Mouse (Mus musculus) embryonic fibroblast, embryonic 13.5 days (primary cell): ENCODE results near the gene Gm10320. TPM values are rescaled to one million over a fixed set of nuclear protein-coding genes. Genes with fewer than 3 reads are reported as not detected.

Experiments used
- H3K27ac ChIP-seq: 2 replicates; pipeline ENCODE4 v1.5.1; 2012; ENCODE audit warnings: low read length, control low read depth, inconsistent platforms; ENCODE audit not compliant: insufficient read depth
- H3K4me1 ChIP-seq: 2 replicates; pipeline ENCODE4 v1.6.1; 2011; ENCODE audit warnings: low read length; ENCODE audit not compliant: control insufficient read depth, insufficient read depth
- H3K4me3 ChIP-seq: 2 replicates; pipeline ENCODE4 v1.5.1; 2011; ENCODE audit warnings: mild to moderate bottlenecking, control low read depth, low read length; ENCODE audit not compliant: insufficient read depth
- CTCF ChIP-seq: IDR thresholded peaks from 2 replicates; pipeline ENCODE4 v1.5.1; 2011; ENCODE audit warnings: mild to moderate bottlenecking, control low read depth, low read length, moderate library complexity, borderline replicate concordance; ENCODE audit not compliant: insufficient read depth
- POLR2A ChIP-seq: IDR thresholded peaks from 2 replicates; pipeline ENCODE4 v1.6.1; 2011; ENCODE audit warnings: low read depth, mild to moderate bottlenecking, control low read depth, low read length, moderate library complexity
- polyA plus RNA-seq: library from polyadenylated mRNA; stranded (reverse); fragments of >200 nt; gene quantifications from 2 replicates; pipeline ENCODE4 v1.2.4, GENCODE M21; 2011; ENCODE audit warnings: low read depth; ENCODE audit not compliant: missing spikeins, insufficient read length

Gm10320 gene
- polyA plus RNA-seq, 1 experiment: not detected

DNA sequence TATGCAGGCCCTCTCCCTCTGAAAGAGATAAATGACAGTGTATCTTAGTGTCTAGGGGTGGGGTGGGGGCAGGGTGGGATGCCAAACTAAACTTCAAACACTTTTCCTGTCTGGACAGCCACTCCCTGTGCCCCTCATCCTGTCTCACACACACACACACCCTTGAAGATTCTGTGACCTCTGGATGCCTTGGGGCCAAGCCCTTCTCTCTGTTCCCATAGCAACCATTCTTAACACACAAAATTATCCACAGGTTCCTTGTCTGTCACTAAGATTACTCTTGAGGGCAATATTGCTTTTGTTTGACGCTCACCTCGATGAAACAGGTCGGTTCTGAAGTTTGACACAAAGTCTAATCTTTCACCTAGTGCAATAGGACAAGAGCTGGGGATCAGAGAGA, 39.5 kb upstream of the Gm10320 start:
- Histone ChIP-seq H3K4me3 (no peak overlapping the region), H3K4me1 (peaks cover 10% of the 10 kb centered on the region), H3K27ac (no peak overlapping the region)
- TF ChIP-seq POLR2A: no peak
- no peak for TF ChIP-seq CTCF

- H3K4me1 ChIP-seq: no peaks in the 10 kb centered on the region
- no peak overlapping the region for H3K4me3 ChIP-seq
- TF ChIP-seq CTCF (no peak), POLR2A (no peak)
- H3K27ac ChIP-seq: no peak overlapping the region
These were observed 32.0 kb upstream of the Gm10320 start for GRCm38 (mm10) chr13:98523719-98524316.

DNA sequence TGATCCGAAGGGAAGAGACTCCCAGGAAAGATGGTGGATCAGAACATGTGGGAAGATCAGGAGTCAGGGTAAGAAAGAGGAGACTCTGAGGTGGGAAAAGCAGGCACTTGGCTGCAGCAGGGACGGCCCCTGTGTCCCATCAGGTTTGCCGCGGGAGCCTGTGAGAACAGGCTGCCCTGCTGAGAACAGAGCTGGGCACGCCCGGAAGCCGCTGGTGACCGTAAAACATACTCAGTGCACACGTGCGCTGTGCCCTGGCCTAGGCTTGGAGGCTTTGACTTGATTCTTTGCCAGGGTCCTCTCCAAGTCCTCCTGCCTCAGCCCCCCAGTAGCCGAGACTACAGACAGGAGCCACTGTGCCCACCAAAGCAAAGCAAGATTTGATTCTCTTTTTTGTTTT, 26.5 kb upstream of the Gm10320 start:
- no peak overlapping the region for H3K27ac ChIP-seq
- H3K4me3 ChIP-seq: no peak overlapping the region
- no peaks in the 10 kb centered on the region for H3K4me1 ChIP-seq
- TF ChIP-seq POLR2A (no peak), CTCF (no peak)

GRCm38 (mm10) chr13:98517666-98518065, 25.9 kb upstream of the Gm10320 start:
- H3K4me1 ChIP-seq: no peaks in the 10 kb centered on the region
- H3K4me3 ChIP-seq: no peak overlapping the region
- no peak for TF ChIP-seq POLR2A
- no peak for TF ChIP-seq CTCF
- H3K27ac ChIP-seq: no peak overlapping the region

GRCm38 (mm10) chr13:98516985-98517384, 25.2 kb upstream of the Gm10320 start:
- TF ChIP-seq POLR2A (no peak), CTCF (no peak)
- Histone ChIP-seq H3K27ac (no peak overlapping the region), H3K4me1 (no peaks in the 10 kb centered on the region), H3K4me3 (no peak overlapping the region)

GRCm38 (mm10) chr13:98512066-98512465, 20.3 kb upstream of the Gm10320 start:
- Histone ChIP-seq H3K27ac (no peak overlapping the region), H3K4me3 (no peak overlapping the region), H3K4me1 (no peaks in the 10 kb centered on the region)
- TF ChIP-seq POLR2A (no peak), CTCF (no peak)

DNA sequence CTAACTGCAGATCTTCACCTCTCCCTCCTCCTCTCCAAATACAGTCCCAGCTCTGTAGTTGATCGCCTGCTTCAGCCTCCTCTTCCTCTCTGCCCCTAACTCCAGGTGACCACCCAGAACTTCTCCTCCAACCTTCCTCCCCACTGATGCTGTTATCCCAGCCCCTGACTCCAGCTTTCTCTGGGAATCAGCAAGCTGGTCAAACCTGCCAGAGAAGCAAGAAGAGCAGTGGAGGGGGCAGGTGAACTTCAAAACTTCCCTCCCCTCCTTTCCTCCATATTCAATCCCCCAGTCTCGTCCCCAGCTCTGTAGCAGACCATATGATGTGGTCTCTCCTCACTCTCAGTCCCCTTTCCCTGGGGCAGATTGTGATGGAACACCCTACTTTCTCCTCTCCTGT, 15.9 kb upstream of the Gm10320 start:
- TF ChIP-seq POLR2A (no peak), CTCF (no peak)

GRCm38 (mm10) chr13:98506496-98506895, 14.7 kb upstream of the Gm10320 start:
- Histone ChIP-seq H3K27ac (no peak overlapping the region), H3K4me3 (no peak overlapping the region), H3K4me1 (no peaks in the 10 kb centered on the region; the same call in 1 of the 2 replicates)
- TF ChIP-seq POLR2A (no peak), CTCF (no peak)

More for the DNA sequence above, 15.9 kb upstream of the Gm10320 start:
- H3K4me3 ChIP-seq: no peak overlapping the region
- H3K4me1 ChIP-seq: no peaks in the 10 kb centered on the region; the same call in 1 of the 2 replicates
- H3K27ac ChIP-seq: no peak overlapping the region

- H3K27ac ChIP-seq: no peak overlapping the region
- TF ChIP-seq POLR2A (no peak), CTCF (no peak)
- no peak overlapping the region for H3K4me3 ChIP-seq
- no peaks in the 10 kb centered on the region; the same call in 1 of the 2 replicates for H3K4me1 ChIP-seq
These were observed 14.2 kb upstream of the Gm10320 start for GRCm38 (mm10) chr13:98505989-98506388.

- no peak for TF ChIP-seq CTCF
- no peak for TF ChIP-seq POLR2A
- H3K4me3 ChIP-seq: no peak overlapping the region
- no peaks in the 10 kb centered on the region; the same call in 1 of the 2 replicates for H3K4me1 ChIP-seq
- no peak overlapping the region for H3K27ac ChIP-seq
These were observed 13.7 kb upstream of the Gm10320 start for GRCm38 (mm10) chr13:98505489-98505857.
